Mouse (Mus musculus) forebrain, embryonic 11.5 days (tissue): ENCODE measurements around the gene Ruvbl1. TPM values are rescaled to one million over a fixed set of nuclear protein-coding genes. Genes with fewer than 3 reads are reported as not detected.

Source experiments
- ATAC-seq: fragments of 200-750 bp; cut with Nextera tagmentation; replicated peaks from 2 replicates; pipeline ENCODE4 v1.8.0; 2017; ENCODE audit warnings: moderate TSS enrichment; ENCODE audit not compliant: low FRiP score
- DNase-seq: peaks from one replicate; pipeline ENCODE4 v3.0.0-alpha.2; 2017; ENCODE audit warnings: low spot score
- H3K27ac ChIP-seq: fragments of 300-500 bp; sonication (generic); 2 replicates; pipeline ENCODE4 v1.5.1; 2014; ENCODE audit warnings: low read depth, low read length
- H3K27me3 ChIP-seq: fragments of 300-500 bp; sonication (generic); 2 replicates; pipeline ENCODE4 v1.6.1; 2014; ENCODE audit warnings: mild to moderate bottlenecking, low read length, mixed read lengths; ENCODE audit not compliant: control insufficient read depth, insufficient read depth
- H3K36me3 ChIP-seq: fragments of 300-500 bp; sonication (generic); 2 replicates; pipeline ENCODE4 v1.6.1; 2014; ENCODE audit warnings: mild to moderate bottlenecking, low read length, moderate library complexity, mixed read lengths; ENCODE audit not compliant: control insufficient read depth, insufficient read depth
- H3K4me1 ChIP-seq: fragments of 300-500 bp; sonication (generic); replicated peaks from 2 replicates; pipeline ENCODE4 v1.6.1; 2014; ENCODE audit warnings: low read length, mixed read lengths; ENCODE audit not compliant: control insufficient read depth, insufficient read depth
- H3K4me2 ChIP-seq: fragments of 300-500 bp; sonication (generic); 2 replicates; pipeline ENCODE4 v1.6.1; 2014; ENCODE audit warnings: low read depth, mild to moderate bottlenecking, low read length, moderate library complexity, mixed read lengths; ENCODE audit not compliant: severe bottlenecking
- H3K4me3 ChIP-seq: fragments of 300-500 bp; sonication (generic); 2 replicates; pipeline ENCODE4 v1.5.1; 2014; ENCODE audit warnings: low read depth, low read length
- H3K9ac ChIP-seq: fragments of 300-500 bp; sonication (generic); 2 replicates; pipeline ENCODE4 v1.6.1; 2014; ENCODE audit warnings: low read length
- H3K9me3 ChIP-seq: fragments of 300-500 bp; sonication (generic); 2 replicates; pipeline ENCODE4 v1.6.1; 2016; ENCODE audit warnings: low read length, mixed read lengths; ENCODE audit not compliant: control insufficient read depth
- WGBS: fragments of 180-500 bp; shearing (Covaris S2); extraction: QIAGEN DNeasy Blood & Tissue Kit; methylation state at CpG from one replicate; pipeline ENCODE4 v1.1.7; 2014; 5-methylcytosine and 5-hydroxymethylcytosine counted together
- polyA plus RNA-seq: library from polyadenylated mRNA; unstranded; fragments of >200 nt; fragmentation: Nextera tagmentation; extraction: Ambion mirVana; gene quantifications from 2 replicates; pipeline ENCODE4 v1.2.1, GENCODE M21; 2014

The Ruvbl1 gene
- polyA plus RNA-seq, 1 experiment from 2014 or later: 166 TPM

GRCm38 (mm10) chr6:88445661-88446060 lies 19.5 kb upstream of the Ruvbl1 start:
- no peaks in the 10 kb centered on the region for H3K27me3 ChIP-seq
- peak overlapping the region; percentile 85 for H3K4me2 ChIP-seq
- DNase-seq (no peak), ATAC-seq (no peak)
- H3K36me3 ChIP-seq: no peaks in the 10 kb centered on the region
- H3K4me1 ChIP-seq: peaks cover 7% of the 10 kb centered on the region; the same call in 1 of the 2 replicates
- H3K9ac ChIP-seq: peak overlapping the region; percentile 86
- H3K27ac ChIP-seq: no peak overlapping the region
- no peaks in the 10 kb centered on the region for H3K9me3 ChIP-seq
- H3K4me3 ChIP-seq: peak overlapping the region; percentile 76
- WGBS: 13% methylated on average over 5 of the region's 5 CpGs

- H3K27ac ChIP-seq: peak within 1 kb of the TSS; percentile 66
- H3K36me3 ChIP-seq: no peaks in the 10 kb centered on the region
- H3K9ac ChIP-seq: peak within 1 kb of the TSS; percentile 86
- H3K4me3 ChIP-seq: peak within 1 kb of the TSS; percentile 76
- H3K4me2 ChIP-seq: peak within 1 kb of the TSS; percentile 85
- H3K4me1 ChIP-seq: peaks cover 7% of the 10 kb centered on the region; the same call in 1 of the 2 replicates
- DNase-seq: peak; percentile 91
- no peaks in the 10 kb centered on the region for H3K27me3 ChIP-seq
- under 1% methylated on average over 60 of the region's 72 CpGs for WGBS
- ATAC-seq: peak; percentile 85
- no peaks in the 10 kb centered on the region for H3K9me3 ChIP-seq
Observed at GRCm38 (mm10) chr6:88446063-88447002, 18.9 kb upstream of the Ruvbl1 start, which contains the start of gene Eefsec. Eefsec (minus strand) TSS chr6:88446539.

DNA sequence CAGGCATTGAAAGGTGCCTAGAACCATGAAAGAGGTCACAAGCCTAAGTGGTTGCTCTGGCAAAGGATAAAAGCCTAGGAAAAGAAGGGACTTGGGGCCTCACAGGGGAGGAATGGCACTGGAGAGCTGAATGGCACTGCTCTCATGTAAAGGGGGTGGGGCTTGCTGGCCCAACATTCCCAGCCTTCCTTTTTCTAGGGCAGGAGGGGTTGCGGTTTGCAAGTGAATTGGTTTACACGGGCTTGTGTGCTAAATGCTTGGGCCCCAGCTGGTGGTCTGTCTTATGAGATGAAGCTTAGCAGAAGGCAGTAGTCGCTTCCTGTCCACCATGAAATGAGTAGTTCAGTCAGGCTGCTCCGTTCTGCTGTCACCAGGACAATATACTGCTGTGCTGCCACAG lies 17.8 kb upstream of the Ruvbl1 start:
- Histone ChIP-seq H3K27ac (no peak overlapping the region), H3K27me3 (no peaks in the 10 kb centered on the region), H3K4me3 (no peak overlapping the region), H3K4me2 (0 out of 2 replicates have a peak overlapping the region, but pooled peaks have one; percentile 11), H3K36me3 (no peaks in the 10 kb centered on the region), H3K9ac (no peak overlapping the region), H3K9me3 (no peaks in the 10 kb centered on the region), H3K4me1 (peaks cover 7% of the 10 kb centered on the region; the same call in 1 of the 2 replicates)
- 16% methylated on average over 4 of the region's 4 CpGs for WGBS
- DNase-seq: peak; percentile 55
- ATAC-seq: peak; percentile 45; the same call in 1 of the 2 replicates

GRCm38 (mm10) chr6:88454545-88454944 lies 10.7 kb upstream of the Ruvbl1 start:
- ATAC-seq: no peak
- Histone ChIP-seq H3K4me1 (no peaks in the 10 kb centered on the region), H3K9ac (no peak overlapping the region), H3K27me3 (no peaks in the 10 kb centered on the region), H3K4me3 (no peak overlapping the region), H3K27ac (no peak overlapping the region), H3K9me3 (no peaks in the 10 kb centered on the region), H3K36me3 (no peaks in the 10 kb centered on the region), H3K4me2 (no peak overlapping the region)
- 61% methylated on average over 2 of the region's 2 CpGs for WGBS
- DNase-seq: no peak

DNA sequence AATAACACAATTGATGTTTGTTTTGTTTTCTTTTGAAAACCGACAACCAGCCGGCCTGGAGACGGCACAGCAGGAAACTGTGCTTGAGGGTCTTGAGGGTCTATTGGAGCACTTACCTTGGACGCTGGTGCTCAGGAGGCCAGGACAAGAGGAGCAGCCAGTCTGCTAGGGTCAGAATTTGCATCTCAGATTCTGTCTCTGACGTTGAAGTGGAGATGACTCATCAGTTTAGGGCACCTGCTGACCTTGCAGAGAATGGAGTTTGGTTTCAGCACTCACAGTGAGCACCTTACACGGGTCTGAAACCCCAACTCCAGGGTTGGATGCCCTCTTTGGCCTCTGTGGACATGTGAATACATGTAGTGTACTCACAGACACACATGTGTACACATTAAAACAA lies 4.7 kb downstream of the Ruvbl1 start:
- 74% methylated on average over 6 of the region's 6 CpGs for WGBS
- ATAC-seq: no peak
- Histone ChIP-seq H3K27ac (no peak overlapping the region), H3K9me3 (no peaks in the 10 kb centered on the region), H3K27me3 (no peaks in the 10 kb centered on the region), H3K9ac (no peak overlapping the region), H3K4me2 (no peak overlapping the region), H3K36me3 (peaks cover 9% of the 10 kb centered on the region; the same call in 1 of the 2 replicates), H3K4me3 (no peak overlapping the region), H3K4me1 (peaks cover 2% of the 10 kb centered on the region; the same call in 1 of the 2 replicates)
- no peak for DNase-seq

DNA sequence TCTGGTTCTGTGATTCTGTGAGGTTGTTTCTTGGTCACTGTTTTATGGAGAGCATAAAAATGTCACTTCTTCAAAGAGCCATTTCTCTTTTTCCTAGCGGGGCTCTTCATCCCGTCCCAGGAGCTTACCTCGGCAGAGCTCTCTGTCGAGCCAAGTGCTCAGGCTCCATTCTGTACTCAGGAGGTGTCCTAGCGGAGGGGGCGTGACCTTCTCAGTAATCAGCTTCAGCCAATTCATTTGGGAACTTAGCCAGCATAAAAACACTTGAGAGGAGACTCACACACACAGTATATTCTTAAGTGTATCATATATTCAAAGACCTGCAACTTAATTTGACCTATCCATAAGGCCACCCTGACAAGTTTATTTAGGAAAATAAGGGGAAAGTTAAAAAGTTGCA lies 15.2 kb downstream of the Ruvbl1 start:
- ATAC-seq: no peak
- H3K36me3 ChIP-seq: peaks cover 5% of the 10 kb centered on the region; the same call in 1 of the 2 replicates
- no peak overlapping the region for H3K9ac ChIP-seq
- H3K9me3 ChIP-seq: no peaks in the 10 kb centered on the region
- no peaks in the 10 kb centered on the region for H3K4me1 ChIP-seq
- H3K27me3 ChIP-seq: no peaks in the 10 kb centered on the region
- no peak for DNase-seq
- no peak overlapping the region for H3K27ac ChIP-seq
- H3K4me3 ChIP-seq: no peak overlapping the region
- WGBS: 74% methylated on average over 6 of the region's 6 CpGs
- no peak overlapping the region for H3K4me2 ChIP-seq

DNA sequence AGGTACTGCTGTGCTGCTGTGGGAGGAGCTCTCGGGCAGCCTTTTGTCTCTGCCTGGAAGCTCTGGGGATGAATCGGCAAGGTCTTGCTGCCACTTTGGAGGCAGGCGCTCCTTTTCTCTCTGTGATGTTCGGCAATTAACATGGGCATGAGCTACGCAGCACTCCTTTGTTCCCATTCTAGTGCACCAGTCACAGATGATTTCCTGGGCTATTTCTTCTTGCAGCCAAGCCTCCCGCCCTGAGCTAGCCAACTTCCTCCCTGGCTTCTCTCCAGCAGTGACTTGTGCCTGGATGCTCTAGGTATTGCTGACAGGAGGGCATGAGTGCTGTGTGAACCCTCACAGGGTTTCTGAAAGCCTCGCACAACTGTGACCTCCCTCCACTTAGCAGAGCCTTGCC lies 17.9 kb downstream of the Ruvbl1 start:
- ATAC-seq: no peak
- DNase-seq: no peak
- Histone ChIP-seq H3K27me3 (no peaks in the 10 kb centered on the region), H3K9ac (no peak overlapping the region), H3K4me3 (no peak overlapping the region), H3K27ac (no peak overlapping the region), H3K9me3 (no peaks in the 10 kb centered on the region), H3K4me2 (no peak overlapping the region), H3K4me1 (no peaks in the 10 kb centered on the region), H3K36me3 (peaks cover 7% of the 10 kb centered on the region; the same call in 1 of the 2 replicates)
- 76% methylated on average over 7 of the region's 7 CpGs for WGBS

DNA sequence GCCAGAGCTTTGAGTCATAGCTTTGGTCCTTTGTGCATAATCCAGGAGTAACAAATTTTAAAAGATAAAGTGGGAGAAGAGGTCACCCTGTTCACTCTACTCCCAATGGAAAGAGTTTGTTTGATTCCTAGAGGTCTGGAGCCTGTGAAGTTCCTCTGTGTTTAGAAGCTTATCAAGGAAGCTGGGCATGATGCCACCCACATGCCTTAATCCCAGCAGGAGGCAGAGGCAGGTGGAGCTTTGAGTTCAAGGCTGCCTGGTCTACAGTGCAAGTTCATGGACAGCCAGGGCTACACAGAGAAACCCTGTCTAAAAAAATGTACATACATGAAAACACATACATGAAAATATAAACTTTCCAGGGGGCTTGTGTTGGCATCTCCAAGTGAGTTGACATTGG lies 18.7 kb downstream of the Ruvbl1 start:
- Histone ChIP-seq H3K9ac (no peak overlapping the region), H3K36me3 (peaks cover 7% of the 10 kb centered on the region; the same call in 1 of the 2 replicates), H3K4me1 (no peaks in the 10 kb centered on the region), H3K27ac (no peak overlapping the region), H3K4me3 (no peak overlapping the region), H3K27me3 (no peaks in the 10 kb centered on the region), H3K4me2 (no peak overlapping the region), H3K9me3 (no peaks in the 10 kb centered on the region)
- no peak for DNase-seq
- ATAC-seq: no peak
